23 mouse cellular contexts compared by ENCODE assay signal in genomic region chr2:106200130-106200529, GRCm38 (mm10).
A peak's percentile ranks its signal among the peaks of the same experiment; 100 is the strongest.
DNase-seq lines count a peak whose midpoint lies in the region; ATAC-seq and TF ChIP-seq lines count a peak whose summit lies in the region.
"Had no signal": no experiment of that assay in that cellular context is flagged by ENCODE, and none has a peak within 500 bp of the region (broad histone marks: within the 10 kb centered on the region; RNA-seq: fewer than 3 reads in every experiment).

No protein-coding gene starts in this region.

- TF ChIP-seq EP300 in MEL (IDR thresholded peaks at IDR 0.05; ENCODE audit: low read depth in 1 of 2, low read length in 2 of 2), result no peak

- 0 out of 2 replicates have a peak, but pooled peaks have one; percentile 1 for TF ChIP-seq CTCF in kidney, adult 2 months (conservative IDR thresholded peaks at IDR 0.05; ENCODE audit: insufficient read depth, insufficient read length, low read depth, low read length)
- peak; percentile 28 to 35 (median 32); a peak in 4 of 6 replicates for TF ChIP-seq CTCF in MEL (IDR thresholded peaks at IDR 0.05 in 2 of 3, conservative IDR thresholded peaks at IDR 0.05 in 1 of 3; ENCODE audit: control insufficient read depth in 1 of 3, insufficient read depth in 1 of 3, low read depth in 2 of 3, low read length in 3 of 3, poor library complexity in 1 of 3, severe bottlenecking in 1 of 3)

- no peak overlapping the region for H3K27ac ChIP-seq in kidney, adult 2 months (ENCODE audit: insufficient read depth, low read depth, low read length)
- no peak overlapping the region for H3K27ac ChIP-seq in kidney, embryonic 16.5 days (ENCODE audit: low read length)
- no peak overlapping the region for H3K27ac ChIP-seq in MEL (ENCODE audit: control insufficient read depth, low read depth, low read length)
- H3K27ac ChIP-seq in midbrain, embryonic 10.5 days (replicated peaks), result no peak overlapping the region
- H3K27ac ChIP-seq: embryonic facial prominence, embryonic 12.5 days; forebrain, embryonic 15.5 days; gastrocnemius, adult 2 months; hindbrain, postnatal 0 days; limb, embryonic 15.5 days; midbrain, embryonic 12.5 days; neural tube, embryonic 13.5 days had no signal

- H3K36me3 ChIP-seq in kidney, adult 2 months (ENCODE audit: control insufficient read depth, insufficient read depth, low read length), result no peaks in the 10 kb centered on the region
- H3K36me3 ChIP-seq in kidney, embryonic 16.5 days (ENCODE audit: insufficient read depth, low read length), result no peaks in the 10 kb centered on the region
- no peaks in the 10 kb centered on the region for H3K36me3 ChIP-seq in MEL (ENCODE audit: control insufficient read depth in 1 of 2, insufficient read depth in 2 of 2, low read length in 2 of 2)
- no peaks in the 10 kb centered on the region for H3K36me3 ChIP-seq in midbrain, embryonic 10.5 days
- H3K36me3 ChIP-seq: embryonic facial prominence, embryonic 12.5 days; forebrain, embryonic 15.5 days; limb, embryonic 15.5 days; midbrain, embryonic 12.5 days; neural tube, embryonic 13.5 days had no signal

- no peaks in the 10 kb centered on the region for H3K79me2 ChIP-seq in MEL (ENCODE audit: control insufficient read depth, insufficient read depth, low read length, poor library complexity)

- WGBS in kidney, adult 2 months, result 95% methylated on average over 2 of the region's 2 CpGs
- WGBS in kidney, embryonic 16.5 days, result 80% methylated on average over 2 of the region's 2 CpGs
- WGBS in midbrain, embryonic 10.5 days, result 89% methylated on average over 2 of the region's 2 CpGs

- no peak for ATAC-seq in kidney, embryonic 16.5 days (ENCODE audit: low FRiP score, low TSS enrichment)
- no peak for ATAC-seq in megakaryocyte, adult 5-6 weeks (ENCODE audit: poor library complexity, severe bottlenecking)
- ATAC-seq: forebrain, embryonic 15.5 days; hindbrain, postnatal 0 days had no signal

- peak; percentile 20; the same call in 1 of the 2 replicates for TF ChIP-seq RAD21 in MEL (IDR thresholded peaks at IDR 0.05; ENCODE audit: low read depth, low read length)

- H3K27me3 ChIP-seq in kidney, adult 2 months (replicated peaks; ENCODE audit: control insufficient read depth, insufficient read depth, low read length), result no peaks in the 10 kb centered on the region
- no peaks in the 10 kb centered on the region; the same call in 1 of the 2 replicates for H3K27me3 ChIP-seq in kidney, embryonic 16.5 days (ENCODE audit: insufficient read depth, low read length)
- H3K27me3 ChIP-seq in MEL (ENCODE audit: control insufficient read depth in 1 of 2, insufficient read depth in 2 of 2, low read length in 2 of 2), result no peaks in the 10 kb centered on the region
- peaks cover 17% of the 10 kb centered on the region for H3K27me3 ChIP-seq in midbrain, embryonic 10.5 days (ENCODE audit: low read depth, poor library complexity, severe bottlenecking)
- H3K27me3 ChIP-seq: forebrain, embryonic 15.5 days; limb, embryonic 15.5 days; midbrain, embryonic 12.5 days; neural tube, embryonic 13.5 days had no signal

- no peak for TF ChIP-seq POLR2A in kidney, adult 2 months (IDR thresholded peaks at IDR 0.05; ENCODE audit: low read depth, low read length)
- TF ChIP-seq POLR2A in MEL (IDR thresholded peaks at IDR 0.05; ENCODE audit: control insufficient read depth in 1 of 2, insufficient read depth in 1 of 2, low read depth in 1 of 2, low read length in 2 of 2, poor library complexity in 1 of 2), result no peak

- no peak overlapping the region for H3K4me2 ChIP-seq in kidney, embryonic 16.5 days (replicated peaks; ENCODE audit: low read depth, low read length)
- H3K4me2 ChIP-seq: embryonic facial prominence, embryonic 12.5 days; forebrain, embryonic 15.5 days; limb, embryonic 15.5 days; midbrain, embryonic 12.5 days; neural tube, embryonic 13.5 days had no signal

- DNase-seq in kidney, adult 2 months, result no peak
- DNase-seq in 416B (ENCODE audit: low read depth) (peak; percentile 3), MEL (ENCODE audit: low read depth, low spot score) (peak; percentile 14), MN1 (ENCODE audit: low spot score) (no peak)
- peak; percentile 1 for DNase-seq in induced T-regulatory cell, adult 2 months (ENCODE audit: low read depth)
- no peak for DNase-seq in midbrain, embryonic 10.5 days (ENCODE audit: low spot score)
- DNase-seq: adrenal gland, adult 2 months; cerebellum, adult 2 months; gastrocnemius, adult 2 months; heart, postnatal 4 days; kidney, adult 18-20 months; kidney, postnatal 36 days; lung, postnatal 14 days; right cerebral cortex, postnatal 14 days; thymus, postnatal 36 days had no signal

- H3K9ac ChIP-seq in kidney, embryonic 16.5 days (replicated peaks; ENCODE audit: low read length), result no peak overlapping the region
- H3K9ac ChIP-seq in MEL (ENCODE audit: control insufficient read depth, low read depth, low read length, poor library complexity, severe bottlenecking), result no peak overlapping the region
- H3K9ac ChIP-seq: embryonic facial prominence, embryonic 12.5 days; forebrain, embryonic 15.5 days; limb, embryonic 15.5 days; midbrain, embryonic 12.5 days; neural tube, embryonic 13.5 days had no signal

- peaks cover 4% of the 10 kb centered on the region; the same call in 1 of the 2 replicates for H3K9me3 ChIP-seq in kidney, embryonic 16.5 days (ENCODE audit: low read length)
- no peaks in the 10 kb centered on the region for H3K9me3 ChIP-seq in MEL (replicated peaks; ENCODE audit: insufficient read depth, low read length)
- H3K9me3 ChIP-seq in midbrain, embryonic 10.5 days (replicated peaks), result 0 out of 2 replicates have a peak, but pooled peaks cover 4% of the 10 kb centered on the region
- H3K9me3 ChIP-seq: forebrain, embryonic 15.5 days; limb, embryonic 15.5 days; midbrain, embryonic 12.5 days; neural tube, embryonic 13.5 days had no signal

- no peaks in the 10 kb centered on the region for H3K4me1 ChIP-seq in kidney, adult 2 months (ENCODE audit: control insufficient read depth, insufficient read depth, low read length)
- no peaks in the 10 kb centered on the region for H3K4me1 ChIP-seq in kidney, embryonic 16.5 days (ENCODE audit: insufficient read depth, low read length)
- no peaks in the 10 kb centered on the region for H3K4me1 ChIP-seq in MEL (ENCODE audit: control insufficient read depth in 1 of 2, insufficient read depth in 2 of 2, low read length in 2 of 2)
- peaks cover 4% of the 10 kb centered on the region for H3K4me1 ChIP-seq in midbrain, embryonic 10.5 days
- H3K4me1 ChIP-seq: embryonic facial prominence, embryonic 12.5 days; limb, embryonic 15.5 days had no signal

- H3K4me3 ChIP-seq in kidney, adult 2 months (ENCODE audit: insufficient read depth, low read depth, low read length), result no peak overlapping the region
- H3K4me3 ChIP-seq in kidney, embryonic 16.5 days (ENCODE audit: low read length), result no peak overlapping the region
- H3K4me3 ChIP-seq in MEL (ENCODE audit: control insufficient read depth in 1 of 2, insufficient read depth in 1 of 2, low read depth in 2 of 2, low read length in 2 of 2), result no peak overlapping the region
- H3K4me3 ChIP-seq in midbrain, embryonic 10.5 days, result no peak overlapping the region
- H3K4me3 ChIP-seq: embryonic facial prominence, embryonic 12.5 days; forebrain, embryonic 15.5 days; gastrocnemius, adult 2 months; limb, embryonic 15.5 days; midbrain, embryonic 12.5 days; neural tube, embryonic 13.5 days had no signal

TF ChIP-seq in MEL, 35 proteins besides CTCF, POLR2A, EP300 and RAD21:
- TF ChIP-seq ZC3H11A (IDR thresholded peaks at IDR 0.05; ENCODE audit: low read depth, low read length), result no peak
- TF ChIP-seq SMC3 (IDR thresholded peaks at IDR 0.05; ENCODE audit: low read depth, low read length), result peak; percentile 19; the same call in 1 of the 2 replicates

Comparison
In these comparisons a context has a peak if more than half of its experiments do, and no peak if none do; other contexts are left out.
1. DNase-seq: peak in 416B (single experiment), MEL (single experiment) and induced T-regulatory cell, adult 2 months (single experiment); none in kidney, adult 2 months (single experiment), MN1 (single experiment) and midbrain, embryonic 10.5 days (single experiment).